Mouse (Mus musculus) CD4-positive naive resting alpha-beta T cell, adult 57 days (primary cell): ENCODE data around the gene Gabra3. TPM values are rescaled to one million over a fixed set of nuclear protein-coding genes. Genes with fewer than 3 reads are reported as not detected.

Experiments
- total RNA-seq: library from RNA; stranded (reverse); gene quantifications from one replicate; pipeline ENCODE4 v1.2.4, GENCODE M21; 2023

Gabra3 gene
- total RNA-seq: not detected

GRCm38 (mm10) chrX:72656230-72656898 is at the start of gene Gabra3:
Gene Gabra3 (minus strand): TSS chrX:72656848.

GRCm38 (mm10) chrX:72386758-72387157 is 269.9 kb downstream of the Gabra3 start, which contains the start of gene Magea10:
Gene Magea10 (minus strand): TSS chrX:72386858.

Other genes with a start within 250 kb of the Gabra3 start
- not detected for gene Gabrq, start 168.3 kb upstream of the Gabra3 start, total RNA-seq